Mouse (Mus musculus) urinary bladder, postnatal 36 days (tissue): Measurements from ENCODE around the gene Tmem236.
"Not testable (repeated sequence)": the region's sequence is repeated elsewhere in the genome, so short reads cannot be mapped to it uniquely, and the experiment has no call there.

Experiments used
- DNase-seq, 2 experiments: peaks; one replicate each; pipeline ENCODE4 v3.0.0; 2022; ENCODE audit warnings: low spot score in 2 of 2, mixed read lengths in 1 of 2

Tmem236 gene

DNA sequence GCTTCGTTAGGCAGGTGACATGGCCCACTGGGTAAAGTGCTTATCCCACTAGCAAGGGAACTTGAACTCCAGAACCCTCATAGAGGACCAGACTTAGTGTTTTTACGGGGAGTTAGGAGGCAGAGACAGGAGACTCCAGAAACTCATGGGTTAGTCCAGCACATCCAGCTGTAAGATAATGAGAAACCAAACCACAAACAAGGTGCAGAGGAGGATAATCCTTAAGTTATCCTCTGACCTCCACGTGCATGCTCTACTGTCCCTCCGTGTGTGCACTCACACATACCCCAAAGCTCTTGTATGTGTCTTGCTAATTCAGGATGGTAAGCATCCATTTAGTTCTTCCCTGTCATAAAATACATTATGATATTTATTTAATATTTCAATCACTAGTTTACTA, 17.3 kb downstream of the Tmem236 start:
- DNase-seq: no peak

DNA sequence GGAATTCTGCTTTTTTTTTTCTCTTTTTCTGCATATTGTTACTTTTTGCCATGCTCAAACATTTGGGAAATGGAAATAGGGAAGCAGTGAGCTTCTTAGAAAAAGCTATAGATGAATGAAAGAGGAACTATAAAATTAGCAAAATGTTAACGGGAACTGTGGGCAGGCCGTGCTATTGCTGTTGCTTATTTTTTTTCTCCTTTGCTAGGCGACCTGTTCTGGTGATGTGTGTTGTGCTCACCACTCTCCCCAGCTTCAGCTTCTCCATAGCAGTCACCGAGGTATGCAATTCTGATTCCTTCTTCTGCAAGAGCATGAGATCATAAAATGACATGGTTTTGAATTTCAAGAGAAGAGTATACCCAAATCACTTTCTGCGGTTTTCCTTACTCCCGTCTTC, 17.7 kb downstream of the Tmem236 start:
- no peak for DNase-seq

DNA sequence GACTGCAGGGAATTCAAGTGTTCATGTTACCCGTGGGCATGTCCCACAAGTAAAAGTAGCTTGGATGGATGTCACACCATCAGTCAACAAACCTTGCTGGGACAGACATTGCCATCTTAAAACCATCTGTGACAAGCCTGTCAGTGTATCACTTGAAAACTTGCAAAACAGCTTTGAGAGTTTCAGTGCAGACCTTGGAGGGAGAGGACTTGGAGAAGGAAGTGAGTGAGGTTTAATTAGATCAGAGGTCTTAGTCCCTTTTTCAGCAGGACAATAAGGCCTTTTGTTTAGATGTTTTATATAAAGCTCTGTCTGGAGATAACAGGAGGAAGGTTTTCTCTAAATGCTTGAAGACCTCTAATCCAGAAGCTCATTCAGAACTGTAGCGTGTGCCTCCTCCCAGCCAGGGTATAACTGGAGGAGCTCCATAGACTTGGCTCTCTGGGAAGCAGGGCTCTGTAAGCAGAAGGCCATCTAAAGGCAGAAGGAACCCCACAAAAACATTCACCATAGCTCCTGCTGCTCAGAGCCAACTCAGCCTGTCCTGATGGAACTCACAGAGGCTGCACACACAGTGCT, 24.1 kb downstream of the Tmem236 start:
- DNase-seq: not testable (repeated sequence)

DNA sequence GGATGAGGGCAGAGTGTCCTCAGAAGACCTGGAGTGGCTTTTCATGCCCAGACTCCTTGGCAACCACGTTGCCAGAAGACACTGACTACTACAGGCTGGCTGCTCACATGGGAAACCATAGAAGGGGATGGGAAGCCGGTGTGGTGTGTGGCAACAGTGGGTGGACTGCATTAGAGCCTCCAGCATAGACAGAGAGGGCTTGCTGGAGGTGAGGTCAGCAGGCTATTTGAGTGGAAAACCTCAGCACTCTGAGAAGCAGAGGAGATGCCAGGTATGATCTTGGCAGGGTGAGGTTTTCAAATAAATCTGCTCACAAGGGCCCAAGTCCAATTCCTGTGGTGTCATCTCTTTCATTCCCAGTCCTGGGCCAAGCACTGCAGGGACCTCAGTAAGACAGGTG, 25.3 kb downstream of the Tmem236 start:
- DNase-seq: no peak

DNA sequence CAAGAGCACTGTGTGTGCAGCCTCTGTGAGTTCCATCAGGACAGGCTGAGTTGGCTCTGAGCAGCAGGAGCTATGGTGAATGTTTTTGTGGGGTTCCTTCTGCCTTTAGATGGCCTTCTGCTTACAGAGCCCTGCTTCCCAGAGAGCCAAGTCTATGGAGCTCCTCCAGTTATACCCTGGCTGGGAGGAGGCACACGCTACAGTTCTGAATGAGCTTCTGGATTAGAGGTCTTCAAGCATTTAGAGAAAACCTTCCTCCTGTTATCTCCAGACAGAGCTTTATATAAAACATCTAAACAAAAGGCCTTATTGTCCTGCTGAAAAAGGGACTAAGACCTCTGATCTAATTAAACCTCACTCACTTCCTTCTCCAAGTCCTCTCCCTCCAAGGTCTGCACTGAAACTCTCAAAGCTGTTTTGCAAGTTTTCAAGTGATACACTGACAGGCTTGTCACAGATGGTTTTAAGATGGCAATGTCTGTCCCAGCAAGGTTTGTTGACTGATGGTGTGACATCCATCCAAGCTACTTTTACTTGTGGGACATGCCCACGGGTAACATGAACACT, 26.6 kb downstream of the Tmem236 start:
- not testable (repeated sequence) for DNase-seq

DNA sequence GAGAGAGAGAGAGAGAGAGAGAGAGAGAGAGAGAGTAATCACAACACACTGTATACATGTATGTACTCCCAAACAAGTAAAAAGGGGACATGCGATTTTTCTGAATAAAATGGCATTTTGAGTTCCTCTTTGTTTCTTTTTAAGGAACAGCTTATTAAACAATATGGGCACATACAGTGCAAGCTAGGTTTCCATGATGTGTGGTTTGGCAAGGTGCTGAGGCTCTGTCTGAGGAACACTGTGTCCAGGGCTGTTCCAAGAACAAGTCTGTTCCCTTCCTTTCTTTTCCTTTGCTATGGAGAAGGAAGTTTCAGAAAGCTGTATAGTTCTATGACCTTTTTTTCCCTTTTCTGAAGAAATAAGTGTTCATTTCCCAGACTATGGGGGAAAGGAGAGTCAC, 30.0 kb downstream of the Tmem236 start:
- DNase-seq: no peak

DNA sequence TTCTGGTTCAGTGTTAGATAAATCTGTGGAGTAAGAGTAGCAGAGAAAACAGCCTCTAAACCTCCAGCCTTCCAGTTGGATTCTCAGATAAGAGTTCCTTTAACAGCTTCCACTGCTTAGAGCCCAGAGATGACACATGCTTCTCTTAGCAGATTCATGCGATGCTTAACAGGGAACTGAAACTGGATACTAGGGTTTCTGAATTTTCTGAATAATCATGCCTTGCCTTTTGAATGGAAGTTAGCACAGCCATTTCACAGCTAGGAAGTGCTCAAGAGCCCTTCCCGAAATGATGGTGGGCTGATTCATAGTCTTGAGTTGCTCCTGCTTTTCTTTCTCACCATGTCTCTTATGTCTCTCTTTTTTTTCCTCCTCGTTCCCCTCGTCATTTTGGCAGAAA, 32.5 kb downstream of the Tmem236 start:
- no peak for DNase-seq

DNA sequence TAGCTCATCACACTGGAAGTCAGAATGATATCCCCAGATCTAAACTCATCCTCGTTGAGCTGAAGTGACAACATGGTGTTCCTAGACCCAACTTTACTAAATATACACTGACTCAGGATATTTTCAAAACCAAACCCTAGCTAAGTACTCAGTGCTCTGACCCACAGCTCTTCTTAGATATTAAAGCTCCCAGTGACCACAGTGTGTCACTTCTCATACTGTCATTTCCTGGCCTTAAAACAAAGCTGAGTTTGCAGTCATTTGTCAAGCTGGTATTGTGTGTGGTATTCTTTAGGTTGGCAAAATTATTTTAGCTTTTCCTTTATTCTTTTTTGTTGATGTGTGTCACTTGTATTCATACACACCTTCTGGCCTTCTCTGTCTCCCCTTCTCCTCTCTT, 36.4 kb downstream of the Tmem236 start:
- no peak for DNase-seq

DNA sequence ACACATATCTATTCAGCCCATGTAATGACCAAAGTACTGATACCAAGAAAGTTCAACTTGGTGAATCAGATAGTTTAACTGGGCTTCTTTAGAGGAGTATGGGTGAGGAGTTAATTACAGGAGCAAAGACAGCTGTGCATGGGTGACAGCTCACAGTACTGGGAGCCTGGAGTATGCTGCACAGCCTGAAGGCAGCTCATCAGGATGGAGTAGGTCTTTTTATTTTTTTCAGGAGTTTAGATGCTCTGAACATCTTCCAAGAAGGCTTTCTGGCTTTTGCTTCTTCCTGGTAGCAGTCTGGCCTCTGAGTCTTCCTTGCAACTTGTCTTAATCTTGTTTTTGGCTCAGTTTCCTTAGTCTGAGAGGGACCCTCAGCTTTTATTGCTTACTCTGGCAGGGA, 37.3 kb downstream of the Tmem236 start:
- DNase-seq: no peak

DNA sequence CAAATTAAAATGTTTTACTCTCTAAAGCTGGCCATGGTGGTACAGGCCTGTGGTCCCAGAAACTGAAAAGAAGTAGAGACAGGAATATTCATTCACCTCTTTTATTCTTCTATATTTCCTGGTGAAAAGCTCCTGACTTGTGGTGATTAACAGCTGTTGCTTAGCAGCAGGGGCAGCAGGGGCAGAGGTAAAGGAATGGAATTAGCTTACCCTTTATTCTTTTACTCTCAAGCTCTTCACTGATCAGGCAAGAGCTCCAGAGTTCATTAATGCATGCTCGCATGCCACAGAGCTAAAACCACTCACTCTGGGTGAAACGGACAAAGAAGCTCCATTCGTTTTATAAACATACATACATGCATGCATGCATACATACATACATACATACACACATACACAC, 40.4 kb downstream of the Tmem236 start:
- DNase-seq: no peak

DNA sequence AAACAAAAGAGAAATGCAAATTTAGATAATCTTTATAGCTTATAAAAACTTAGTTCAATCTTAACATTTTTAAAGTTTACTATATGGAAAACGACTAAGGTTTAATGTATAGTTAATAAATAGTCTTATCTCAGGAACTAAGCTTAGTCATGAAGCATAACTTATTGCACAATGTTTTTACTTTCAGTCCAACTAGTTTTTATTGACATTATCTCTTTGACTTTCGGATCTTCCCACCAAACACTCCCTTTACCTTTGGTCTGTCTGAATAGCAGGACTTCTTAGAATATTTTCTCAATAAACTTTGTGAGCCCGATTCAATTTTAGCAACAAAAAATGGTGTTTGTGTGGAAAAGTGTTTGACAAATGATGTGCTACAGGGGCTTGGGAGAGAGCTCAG, 42.3 kb downstream of the Tmem236 start:
- DNase-seq: no peak

DNA sequence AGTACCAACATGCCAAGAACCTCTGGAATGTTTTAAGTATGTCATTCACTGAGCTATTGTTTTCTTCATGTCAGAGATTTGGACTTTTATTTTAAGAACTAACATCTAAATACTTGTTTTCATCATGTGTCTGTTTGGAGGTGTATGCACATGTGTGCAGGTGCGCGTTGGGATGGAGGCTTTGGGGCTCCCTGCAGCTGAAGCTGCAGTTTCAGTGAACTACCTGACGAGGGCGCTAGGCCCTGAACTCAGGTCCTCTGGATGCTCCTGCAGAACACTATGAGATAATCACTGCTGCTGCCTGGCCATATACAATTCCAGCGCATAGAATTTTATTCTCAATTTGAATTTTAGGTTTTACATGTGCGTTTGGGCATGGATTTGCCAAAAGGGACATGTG, 43.8 kb downstream of the Tmem236 start:
- no peak for DNase-seq

DNA sequence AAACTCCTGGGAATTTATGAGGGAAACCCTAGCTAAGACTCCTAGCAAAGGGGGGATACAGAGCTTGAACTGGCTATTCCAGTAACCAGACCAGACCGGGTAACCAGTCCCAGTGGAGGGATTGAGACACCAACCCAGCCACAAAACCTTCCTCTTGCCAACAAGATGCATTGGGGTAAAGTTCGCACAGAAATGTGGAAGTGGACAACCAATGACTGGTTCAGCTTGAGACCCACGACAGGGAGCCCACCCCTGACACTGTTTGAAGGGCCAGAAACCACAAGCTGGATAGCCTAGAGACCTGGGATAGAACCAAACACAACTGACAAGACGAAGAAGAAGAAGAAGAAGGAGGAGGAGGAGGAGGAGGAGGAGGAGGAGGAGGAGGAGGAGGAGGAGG, 50.1 kb downstream of the Tmem236 start:
- DNase-seq: no peak

DNA sequence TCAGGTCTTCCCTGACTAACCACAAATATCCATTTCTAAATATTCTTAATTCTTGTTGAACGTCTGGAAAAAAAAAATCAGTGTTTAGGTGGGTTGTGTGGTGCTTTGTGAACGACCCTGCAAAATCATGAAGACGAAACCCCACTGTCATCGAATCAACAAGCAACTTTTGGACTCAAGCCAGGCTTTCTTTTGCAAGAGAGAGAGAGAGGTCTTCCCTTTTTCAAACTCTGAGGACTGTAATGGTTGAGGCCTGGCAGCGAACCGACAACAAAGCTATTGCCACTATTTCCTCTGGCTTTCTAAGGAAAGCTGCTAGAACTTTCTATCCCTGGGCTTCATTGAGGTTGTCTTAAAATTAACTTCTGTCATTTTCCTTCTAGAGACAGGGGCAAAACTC, 54.2 kb downstream of the Tmem236 start:
- DNase-seq: no peak

DNA sequence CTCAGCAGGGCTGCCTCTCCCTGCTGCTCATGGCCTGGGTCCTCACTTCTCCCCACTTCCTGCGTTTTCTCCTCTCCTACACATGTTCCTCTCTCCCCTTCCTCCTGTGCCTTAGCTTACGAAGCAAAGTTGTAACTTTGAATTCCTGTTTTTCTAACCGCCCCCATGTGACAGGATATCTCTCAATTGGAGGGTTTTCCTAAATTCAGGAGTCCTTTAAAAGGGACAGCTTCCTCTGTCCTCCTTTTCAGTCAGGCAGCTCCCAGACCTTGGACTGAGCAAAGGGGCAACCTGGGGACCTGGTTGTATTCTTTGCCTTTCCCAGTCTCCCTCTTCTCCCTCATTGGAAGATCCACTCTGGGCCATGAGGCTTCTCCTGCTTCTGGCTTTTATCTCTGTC, 54.8 kb downstream of the Tmem236 start, which contains the start of gene Mrc1:
TSS of gene Mrc1 (plus strand) at position 244 of the 400 bp plus-strand sequence.
- DNase-seq: no peak

DNA sequence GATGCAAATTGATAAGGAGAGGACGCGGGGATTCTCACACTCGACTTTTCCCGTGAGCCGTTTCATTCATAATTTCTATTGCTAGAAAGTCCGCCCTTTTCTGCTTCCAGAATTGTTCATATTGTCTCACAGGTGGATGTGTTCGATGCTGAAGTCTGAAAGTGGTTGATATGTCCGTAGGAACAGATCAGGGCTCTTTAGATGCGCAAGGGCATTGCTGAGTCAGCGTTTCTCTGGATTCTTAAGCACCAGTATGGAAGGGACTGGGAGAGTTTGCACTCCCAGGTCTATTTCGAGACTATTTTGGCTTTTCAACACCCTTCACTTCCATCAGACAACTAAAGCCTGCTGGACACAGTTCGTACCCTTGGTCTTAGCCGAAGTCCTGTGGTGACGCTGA, 55.7 kb downstream of the Tmem236 start:
- no peak for DNase-seq

DNA sequence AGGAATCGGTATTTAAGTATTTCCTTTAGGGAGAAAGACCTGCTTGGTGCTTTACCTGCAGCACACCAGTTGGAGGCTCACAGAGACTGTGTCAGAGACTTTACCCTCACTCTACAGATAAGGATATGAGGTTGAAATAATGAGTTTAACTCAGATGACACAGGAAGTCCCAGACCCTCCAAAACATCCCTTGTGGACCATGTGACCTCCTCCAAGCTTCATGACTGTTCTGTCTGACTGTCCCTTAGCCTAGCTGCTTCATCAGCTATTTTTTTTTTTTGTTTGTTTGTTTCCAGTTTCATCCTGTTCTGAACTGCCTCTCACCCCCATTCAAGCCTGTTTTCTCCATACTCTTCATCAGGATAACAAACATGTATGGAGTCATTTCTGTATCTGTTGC, 58.6 kb downstream of the Tmem236 start:
- no peak for DNase-seq

DNA sequence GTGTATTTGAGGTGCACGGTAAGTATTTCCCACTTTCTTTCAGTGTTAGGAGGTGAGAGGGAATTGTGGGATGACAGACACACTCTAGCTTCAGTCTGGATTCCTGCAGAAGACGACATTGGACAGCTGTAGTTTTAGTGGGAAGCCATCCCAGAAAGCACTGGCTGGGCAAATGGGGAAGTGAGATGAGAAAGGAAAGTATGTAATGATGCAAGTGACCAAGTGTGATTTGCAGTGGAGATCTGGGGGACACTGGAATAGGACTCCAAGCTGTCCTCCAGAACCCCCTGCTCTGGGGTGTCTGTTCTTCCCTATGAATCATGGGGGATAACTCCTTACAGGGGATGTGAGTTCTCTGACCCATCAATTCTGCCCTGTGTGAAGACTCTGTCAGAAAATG, 59.7 kb downstream of the Tmem236 start:
- DNase-seq: no peak

DNA sequence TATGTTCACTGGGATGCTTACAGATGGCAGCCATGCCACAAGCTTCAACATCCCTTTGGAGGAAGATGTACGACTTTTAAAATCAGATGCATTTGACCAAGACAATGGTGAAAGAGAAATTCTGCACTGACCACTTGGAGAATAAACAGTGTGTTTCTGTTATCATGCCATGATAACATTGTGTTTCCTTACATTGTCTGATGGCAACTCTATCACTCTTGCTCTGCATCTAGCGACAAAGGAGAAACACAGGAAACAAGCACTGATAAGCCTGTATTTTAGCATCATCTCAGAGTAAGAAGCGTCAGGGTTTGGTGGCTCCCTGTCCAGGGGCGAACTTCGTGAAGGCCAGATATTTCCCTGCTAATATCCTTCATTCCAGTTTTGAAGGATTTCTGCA, 61.0 kb downstream of the Tmem236 start:
- DNase-seq: no peak

DNA sequence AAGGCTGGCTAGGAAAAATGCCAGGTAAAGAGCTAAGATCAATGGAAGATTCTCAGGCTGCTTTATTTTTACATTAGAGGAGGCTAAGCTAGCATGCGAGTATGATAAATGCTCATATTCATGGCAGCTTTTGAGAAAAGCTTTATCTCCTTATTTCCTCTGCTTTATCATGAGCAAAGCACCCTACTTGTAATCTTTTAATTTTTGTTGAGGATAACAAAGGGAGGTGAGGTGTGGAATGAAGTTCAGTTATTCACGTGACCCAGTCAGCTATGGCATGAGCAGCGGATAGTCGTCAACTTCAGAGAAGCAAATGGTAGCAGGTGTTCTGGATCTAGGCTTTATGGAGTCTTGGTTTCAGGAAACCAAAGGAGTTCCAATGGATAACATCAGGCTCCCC, 62.6 kb downstream of the Tmem236 start:
- no peak for DNase-seq

DNA sequence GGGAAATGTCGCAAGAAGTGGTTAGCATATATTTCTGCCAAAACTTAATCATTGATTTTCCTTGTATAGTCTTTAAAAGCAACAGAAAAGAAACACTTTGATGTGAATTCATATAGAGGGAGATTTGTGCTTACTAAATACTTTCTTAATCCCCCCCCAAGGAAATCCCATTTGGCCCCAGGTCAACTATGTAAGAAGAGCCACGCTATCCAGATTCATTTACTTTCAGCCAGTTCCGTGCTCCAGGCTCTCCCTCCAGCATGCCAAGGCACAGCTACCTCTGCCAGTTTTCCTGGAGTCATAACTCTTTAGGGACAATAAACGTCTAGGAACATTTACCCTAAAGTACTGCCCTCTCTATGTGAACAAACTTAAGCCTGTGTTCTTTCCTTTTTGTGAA, 63.4 kb downstream of the Tmem236 start:
- DNase-seq: no peak

DNA sequence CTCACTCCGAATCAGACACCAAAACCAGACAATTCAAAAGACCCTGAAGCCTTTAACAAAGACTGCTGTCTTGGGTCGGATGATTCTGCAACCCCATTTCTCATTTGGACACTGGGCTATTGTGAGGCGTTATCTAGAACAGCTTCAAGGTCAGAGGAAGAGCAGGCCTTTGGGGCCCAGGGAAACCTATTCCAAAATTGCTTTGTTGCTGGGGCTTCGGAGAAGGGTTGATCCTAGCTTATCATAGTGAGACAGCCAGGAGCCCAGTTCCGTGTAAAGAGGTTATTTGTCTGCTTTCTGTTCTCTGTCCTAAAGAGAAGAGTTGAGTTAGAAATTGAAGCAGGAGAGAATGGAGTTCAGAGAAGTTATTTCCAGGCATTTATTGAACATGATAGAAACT, 64.8 kb downstream of the Tmem236 start:
- DNase-seq: no peak

DNA sequence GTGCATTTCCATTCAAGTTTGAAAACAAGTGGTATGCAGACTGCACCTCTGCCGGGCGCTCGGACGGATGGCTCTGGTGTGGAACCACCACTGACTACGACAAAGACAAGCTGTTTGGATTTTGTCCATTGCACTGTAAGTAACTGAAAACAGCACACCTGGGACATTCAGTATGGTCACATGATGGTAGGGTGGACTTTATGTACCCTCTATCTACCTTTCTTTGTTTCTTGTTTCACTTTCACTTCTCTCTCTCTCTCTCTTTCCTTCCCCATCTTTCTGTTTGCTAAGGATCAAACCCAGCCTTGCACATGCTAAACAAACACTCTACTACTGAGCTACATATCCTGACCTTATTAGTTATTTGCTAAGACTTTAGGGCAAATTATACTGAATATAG, 69.8 kb downstream of the Tmem236 start:
- no peak for DNase-seq

DNA sequence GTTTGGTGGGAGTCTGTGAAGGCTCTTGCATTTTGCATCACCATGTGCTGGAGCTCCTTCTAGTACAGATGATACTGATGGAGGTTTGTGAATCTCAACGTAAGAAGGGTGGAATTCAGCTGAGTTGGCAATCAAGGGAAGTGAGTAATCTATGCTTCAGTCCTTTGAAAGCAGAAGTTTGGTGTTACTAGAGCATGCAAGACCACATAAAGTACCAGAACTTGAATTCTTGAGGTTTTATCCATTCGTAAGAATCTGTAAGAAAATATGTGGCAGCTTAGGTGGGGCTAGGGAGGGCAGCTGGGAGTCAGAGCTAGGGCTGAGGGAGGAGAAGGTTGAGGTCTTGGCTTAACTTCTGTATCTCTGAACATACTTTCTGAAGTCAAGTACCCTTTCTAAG, 70.3 kb downstream of the Tmem236 start:
- DNase-seq: no peak
